Mouse (Mus musculus) spleen, adult 10 weeks (tissue): ENCODE measurements around the gene Gm8024. TPM values are rescaled to one million over a fixed set of nuclear protein-coding genes. Genes with fewer than 3 reads are reported as not detected.

Experiments used
- polyA plus RNA-seq: library from polyadenylated mRNA; stranded (reverse); fragments of 350-450 nt; fragmentation: Illumina TruSeq; extraction: RNeasy Lipid Tissue Mini Kit (QIAGEN cat#74804); gene quantifications from one replicate; pipeline ENCODE4 v1.2.3, GENCODE M21; 2015; ENCODE audit warnings: low replicate concordance; ENCODE audit not compliant: insufficient read depth

Gm8024 gene
- polyA plus RNA-seq: not detected

DNA sequence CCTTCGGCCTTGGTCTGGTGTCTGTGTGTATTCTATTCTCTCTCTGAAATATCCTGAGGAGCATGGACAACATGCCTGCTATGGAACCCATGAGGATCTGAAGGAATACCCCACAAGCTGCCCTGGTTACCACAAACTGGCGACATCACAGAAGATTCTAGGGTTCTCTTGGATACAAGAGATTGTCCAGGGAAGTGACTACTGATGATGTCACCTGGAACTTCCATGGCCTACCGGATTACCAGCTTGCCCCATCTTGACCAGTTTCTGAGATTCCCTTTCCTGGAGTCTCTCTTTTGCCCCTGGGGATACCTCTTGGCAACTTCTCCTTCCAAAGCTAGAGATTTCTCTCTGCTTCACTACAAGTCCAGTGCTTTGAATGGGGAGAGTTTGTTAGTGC lies at the start of gene Gm8024:
Gene Gm8024 (minus strand): TSS at position 101 of the 400 bp plus-strand sequence.

DNA sequence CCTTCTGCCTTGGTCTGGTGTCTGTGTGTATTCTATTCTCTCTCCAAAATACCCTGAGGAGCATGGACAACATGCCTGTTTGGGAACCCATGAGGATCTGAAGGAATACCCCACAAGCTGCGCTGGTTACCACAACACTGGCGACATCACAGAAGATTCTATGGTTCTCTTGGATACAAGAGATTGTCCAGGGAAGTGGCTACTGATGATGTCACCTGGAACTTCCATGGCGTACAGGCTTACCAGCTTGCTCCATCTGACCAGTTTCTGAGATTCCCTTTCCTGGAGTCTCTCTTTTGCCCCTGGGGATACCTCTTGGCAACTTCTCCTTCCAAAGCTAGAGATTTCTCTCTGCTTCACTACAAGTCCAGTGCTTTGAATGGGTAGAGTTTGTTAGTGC lies 21.8 kb downstream of the Gm8024 start, which contains the start of gene Gm8020:
Gene Gm8020 (minus strand): TSS at position 101 of the 400 bp plus-strand sequence.

Other genes with a start within 250 kb of the Gm8024 start
- gene Gm9611, start 226.9 kb downstream of the Gm8024 start, polyA plus RNA-seq: not detected
- gene Gm7995, start 214.1 kb downstream of the Gm8024 start, polyA plus RNA-seq: not detected
- gene Gm8005, start 84.6 kb downstream of the Gm8024 start, polyA plus RNA-seq: not detected
- not detected for gene Gm8011, start 60.4 kb downstream of the Gm8024 start, polyA plus RNA-seq
- not detected for gene Gm8020, start 21.9 kb downstream of the Gm8024 start, polyA plus RNA-seq
- gene Gm17124, start 75.6 kb upstream of the Gm8024 start, polyA plus RNA-seq: not detected
- not detected for gene Gm3633, start 117.6 kb upstream of the Gm8024 start, polyA plus RNA-seq
- gene Gm10378, start 131.7 kb upstream of the Gm8024 start, polyA plus RNA-seq: not detected
- gene Gm3015, start 244.5 kb upstream of the Gm8024 start, polyA plus RNA-seq: not detected